Mouse (Mus musculus): ENCODE measurements around the gene Prss30.

- no peak for TF ChIP-seq POLR2A (IDR thresholded peaks at IDR 0.05; ENCODE audit: borderline replicate concordance, extremely low read depth, insufficient read depth, insufficient read length, poor library complexity, severe bottlenecking)
- no peak for TF ChIP-seq CTCF (IDR thresholded peaks at IDR 0.05; ENCODE audit: borderline replicate concordance, extremely low read depth, insufficient read depth, insufficient read length)
Measured at GRCm38 (mm10) chr17:23955174-23955573, 25.2 kb downstream of the Prss30 start, which contains the start of gene Sbpl.

All from brain, embryonic 14.5 days (tissue).